Mouse (Mus musculus): ENCODE measurements around the gene Kcns3.

GRCm38 (mm10) chr12:11101565-11101964 lies 49.3 kb downstream of the Kcns3 start:
- TF ChIP-seq CTCF (IDR thresholded peaks at IDR 0.05; ENCODE audit: insufficient read depth, low read depth, low read length) (no peak), POLR2A (IDR thresholded peaks at IDR 0.05; ENCODE audit: insufficient read depth, low read depth, low read length) (no peak)
